Mouse (Mus musculus) CD4-positive naive resting alpha-beta T cell, adult 76 days (primary cell): ENCODE measurements around the gene Nr1h5. TPM values are rescaled to one million over a fixed set of nuclear protein-coding genes. Genes with fewer than 3 reads are reported as not detected.

Experiments used
- total RNA-seq: library from RNA; stranded (reverse); gene quantifications from one replicate; pipeline ENCODE4 v1.2.4, GENCODE M21; 2023

The Nr1h5 gene
- total RNA-seq = not detected

GRCm38 (mm10) chr3:102964033-102964432 is at the start of gene Nr1h5:
Gene Nr1h5, minus strand, starts transcription at chr3:102964133.

GRCm38 (mm10) chr3:102995605-102996321 is 31.8 kb upstream of the Nr1h5 start, which contains the start of gene Sike1:
Gene Sike1, plus strand, starts transcription at chr3:102995708.

GRCm38 (mm10) chr3:102935451-102936354 is 28.2 kb downstream of the Nr1h5 start, which contains the start of gene Sycp1:
Gene Sycp1, minus strand, starts transcription at chr3:102936100.

Other genes with a start within 250 kb of the Nr1h5 start
- gene Tspan2, start 229.6 kb downstream of the Nr1h5 start, total RNA-seq = 0.73 TPM
- not detected for gene Tshb, start 181.4 kb downstream of the Nr1h5 start, total RNA-seq
- gene Sycp1, start 28.0 kb downstream of the Nr1h5 start, total RNA-seq = 0.29 TPM
- 106 TPM for gene Sike1, start 31.6 kb upstream of the Nr1h5 start, total RNA-seq
- 608 TPM for gene Csde1, start 56.3 kb upstream of the Nr1h5 start, total RNA-seq
- gene Nras, start 94.2 kb upstream of the Nr1h5 start, total RNA-seq = 84.8 TPM
- 15.7 TPM for gene Ampd1, start 109.9 kb upstream of the Nr1h5 start, total RNA-seq
- gene Dennd2c, start 138.5 kb upstream of the Nr1h5 start, total RNA-seq = 2.2 TPM
- 91.9 TPM for gene Bcas2, start 207.5 kb upstream of the Nr1h5 start, total RNA-seq